Mouse (Mus musculus) cerebellum, adult 2 months (tissue): ENCODE data around the gene Ttll13.

Experiments used
- CTCF ChIP-seq: fragments of 200-500 bp; IDR thresholded peaks from 2 replicates; pipeline ENCODE4 v1.5.1; 2011; ENCODE audit warnings: low read depth, mild to moderate bottlenecking, control low read depth, low read length, moderate library complexity, borderline replicate concordance; ENCODE audit not compliant: insufficient read depth
- POLR2A ChIP-seq: fragments of 200-500 bp; IDR thresholded peaks from 2 replicates; pipeline ENCODE4 v1.6.1; 2011; ENCODE audit warnings: low read length, control low read depth, borderline replicate concordance; ENCODE audit not compliant: insufficient read depth

GRCm38 (mm10) chr7:80204961-80205360 lies 41.2 kb upstream of the Ttll13 start:
- TF ChIP-seq CTCF (no peak), POLR2A (no peak)
